Mouse (Mus musculus) stomach, postnatal 0 days (tissue): ENCODE results near the gene Rph3a.

Source experiments
- CTCF ChIP-seq: IDR thresholded peaks from 2 replicates; pipeline ENCODE4 v1.5.1; 2016; ENCODE audit warnings: antibody characterized with exemption, low read depth, mild to moderate bottlenecking, moderate library complexity
- EP300 ChIP-seq: optimal IDR thresholded peaks from 2 replicates; pipeline ENCODE3; 2016; ENCODE audit warnings: antibody characterized with exemption

GRCm38 (mm10) chr5:120923969-120924368 lies 85.9 kb downstream of the Rph3a start:
- TF ChIP-seq CTCF = no peak
- TF ChIP-seq EP300 = no peak
